Mouse (Mus musculus) E14TG2a.4 (cell line): ENCODE data around the gene Ripk1.

ENCODE experiments used
- H3K27me3 ChIP-seq: 2 replicates; pipeline ENCODE4 v1.6.1; 2014; ENCODE audit warnings: low read length, control low read depth; ENCODE audit not compliant: insufficient read depth
- H3K36me3 ChIP-seq: 2 replicates; pipeline ENCODE4 v1.6.1; 2014; ENCODE audit warnings: low read length, control low read depth; ENCODE audit not compliant: insufficient read depth
- H3K4me1 ChIP-seq: replicated peaks from 2 replicates; pipeline ENCODE4 v1.6.1; 2014; ENCODE audit warnings: low read depth, low read length, control low read depth
- H3K4me3 ChIP-seq: replicated peaks from 2 replicates; pipeline ENCODE4 v1.5.1; 2014; ENCODE audit warnings: mild to moderate bottlenecking, low read length
- H3K9me3 ChIP-seq: 2 replicates; pipeline ENCODE4 v1.6.1; 2014; ENCODE audit warnings: low read length, control low read depth
- CTCF ChIP-seq: conservative IDR thresholded peaks from 2 replicates; pipeline ENCODE4 v1.5.1; 2014; ENCODE audit warnings: low read length
- NANOG ChIP-seq: IDR thresholded peaks from 2 replicates; pipeline ENCODE4 v1.6.1; 2014; ENCODE audit warnings: borderline replicate concordance, low read length, mixed read lengths
- POU5F1 ChIP-seq: IDR thresholded peaks from 2 replicates; pipeline ENCODE4 v1.6.1; 2014; ENCODE audit warnings: low read length, borderline replicate concordance

Ripk1 gene

GRCm38 (mm10) chr13:34035424-34035823 lies 33.3 kb downstream of the Ripk1 start:
- Histone ChIP-seq H3K4me1 (peaks cover 27% of the 10 kb centered on the region), H3K4me3 (no peak overlapping the region), H3K9me3 (no peaks in the 10 kb centered on the region), H3K36me3 (peaks cover 40% of the 10 kb centered on the region), H3K27me3 (no peaks in the 10 kb centered on the region)
- TF ChIP-seq NANOG (no peak), CTCF (no peak), POU5F1 (no peak)

GRCm38 (mm10) chr13:34036726-34037125 lies 34.6 kb downstream of the Ripk1 start:
- Histone ChIP-seq H3K36me3 (peaks cover 30% of the 10 kb centered on the region), H3K9me3 (no peaks in the 10 kb centered on the region), H3K4me3 (no peak overlapping the region), H3K27me3 (no peaks in the 10 kb centered on the region), H3K4me1 (peaks cover 28% of the 10 kb centered on the region)
- TF ChIP-seq CTCF (no peak), POU5F1 (no peak), NANOG (no peak)

- Histone ChIP-seq H3K4me3 (peak within 1 kb of the TSS; percentile 89), H3K9me3 (no peaks in the 10 kb centered on the region), H3K27me3 (no peaks in the 10 kb centered on the region), H3K36me3 (peaks cover 25% of the 10 kb centered on the region), H3K4me1 (peaks cover 35% of the 10 kb centered on the region)
- TF ChIP-seq POU5F1, result no peak
- TF ChIP-seq NANOG, result no peak
- TF ChIP-seq CTCF, result no peak
Observed at GRCm38 (mm10) chr13:34037172-34038055, 35.3 kb downstream of the Ripk1 start, which contains the start of gene Bphl. TSS of gene Bphl (plus strand) at chr13:34037597.

GRCm38 (mm10) chr13:34038056-34038432 lies 35.9 kb downstream of the Ripk1 start:
- H3K4me1 ChIP-seq, result peaks cover 41% of the 10 kb centered on the region
- peak overlapping the region; percentile 89 for H3K4me3 ChIP-seq
- H3K9me3 ChIP-seq, result peaks cover under 1% of the 10 kb centered on the region; the same call in 1 of the 2 replicates
- H3K36me3 ChIP-seq, result peaks cover 19% of the 10 kb centered on the region
- H3K27me3 ChIP-seq, result no peaks in the 10 kb centered on the region
- TF ChIP-seq POU5F1 (no peak), NANOG (no peak), CTCF (no peak)

GRCm38 (mm10) chr13:34038901-34039341 lies 36.8 kb downstream of the Ripk1 start:
- no peaks in the 10 kb centered on the region for H3K27me3 ChIP-seq
- H3K4me1 ChIP-seq, result peaks cover 50% of the 10 kb centered on the region
- no peak for TF ChIP-seq NANOG
- no peak for TF ChIP-seq POU5F1
- TF ChIP-seq CTCF, result no peak
- H3K9me3 ChIP-seq, result peaks cover 6% of the 10 kb centered on the region; the same call in 1 of the 2 replicates
- H3K4me3 ChIP-seq, result peak overlapping the region; percentile 89
- H3K36me3 ChIP-seq, result 0 out of 2 replicates have a peak, but pooled peaks cover 12% of the 10 kb centered on the region

- Histone ChIP-seq H3K9me3 (peaks cover 6% of the 10 kb centered on the region; the same call in 1 of the 2 replicates), H3K36me3 (peaks cover 12% of the 10 kb centered on the region; the same call in 1 of the 2 replicates), H3K27me3 (no peaks in the 10 kb centered on the region), H3K4me1 (peaks cover 61% of the 10 kb centered on the region), H3K4me3 (no peak overlapping the region)
- TF ChIP-seq POU5F1 (no peak), NANOG (no peak), CTCF (no peak)
Observed at GRCm38 (mm10) chr13:34040091-34040490, 37.9 kb downstream of the Ripk1 start.

- H3K9me3 ChIP-seq, result peaks cover 10% of the 10 kb centered on the region; the same call in 1 of the 2 replicates
- TF ChIP-seq POU5F1 (no peak), CTCF (no peak), NANOG (no peak)
- H3K4me1 ChIP-seq, result peaks cover 45% of the 10 kb centered on the region
- peaks cover 27% of the 10 kb centered on the region for H3K36me3 ChIP-seq
- no peaks in the 10 kb centered on the region for H3K27me3 ChIP-seq
- H3K4me3 ChIP-seq, result no peak overlapping the region
Observed at GRCm38 (mm10) chr13:34043716-34044393, 41.7 kb downstream of the Ripk1 start.

GRCm38 (mm10) chr13:34045511-34046249 lies 43.5 kb downstream of the Ripk1 start:
- peaks cover 37% of the 10 kb centered on the region for H3K4me1 ChIP-seq
- TF ChIP-seq POU5F1, result no peak
- peaks cover 25% of the 10 kb centered on the region for H3K36me3 ChIP-seq
- no peaks in the 10 kb centered on the region for H3K27me3 ChIP-seq
- H3K9me3 ChIP-seq, result peaks cover 10% of the 10 kb centered on the region; the same call in 1 of the 2 replicates
- no peak overlapping the region for H3K4me3 ChIP-seq
